Comparison of ENCODE assay signal across 8 mouse cellular contexts in the genomic region with DNA sequence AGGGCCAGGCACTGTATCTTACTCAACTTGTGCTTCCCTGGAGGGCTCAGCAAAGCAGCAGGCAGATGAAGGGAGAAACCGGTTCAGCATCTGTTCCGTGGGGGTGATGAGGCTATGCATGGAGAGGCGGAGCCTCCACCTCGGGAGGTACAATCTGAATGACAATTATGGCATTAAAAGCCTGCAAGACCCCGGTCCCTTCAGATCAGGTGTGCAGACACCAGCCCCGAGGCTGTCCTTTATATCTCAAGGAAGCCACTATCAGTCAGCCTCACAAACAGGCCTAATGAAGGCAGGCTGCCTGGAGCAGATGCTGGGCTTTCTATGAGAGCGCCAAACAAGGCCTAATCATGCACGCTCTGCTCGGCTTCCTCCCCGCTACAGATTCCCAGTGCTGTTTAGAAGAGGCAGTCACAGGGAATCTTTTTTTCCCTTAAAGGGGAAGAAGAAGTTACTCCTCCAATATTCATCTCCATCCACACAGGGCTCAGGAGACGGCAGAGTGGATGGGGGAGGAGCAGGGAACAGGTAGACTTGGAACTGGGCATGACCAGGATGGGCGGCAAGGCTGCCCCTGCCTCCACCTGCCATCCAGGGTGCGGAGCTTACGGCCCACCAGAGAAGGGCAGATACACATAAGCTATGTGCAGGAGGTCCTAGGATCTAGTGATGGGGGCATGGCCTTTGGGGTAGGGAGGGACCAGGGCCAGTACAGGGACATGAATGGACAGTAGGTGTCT.
DNase-seq lines count a peak whose midpoint lies in the region; ATAC-seq lines count a peak whose summit lies in the region.
"Had no signal": no experiment of that assay in that cellular context is flagged by ENCODE, and none has a peak within 500 bp of the region (broad histone marks: within the 10 kb centered on the region; RNA-seq: fewer than 3 reads in every experiment).

No protein-coding gene starts in this region.

- ATAC-seq in midbrain, embryonic 11.5 days (ENCODE audit: low FRiP score) = 0 out of 2 replicates have a peak, but pooled peaks have one; percentile 33
- peak; percentile 69 for ATAC-seq in forebrain, embryonic 15.5 days (replicated peaks)

- no peak overlapping the region for H3K9ac ChIP-seq in midbrain, embryonic 11.5 days (ENCODE audit: low read length)
- no peak overlapping the region; the same call in 1 of the 2 replicates for H3K9ac ChIP-seq in forebrain, embryonic 15.5 days (replicated peaks)

- DNase-seq in midbrain, embryonic 11.5 days (ENCODE audit: low spot score, missing footprints) = no peak
- DNase-seq in midbrain, embryonic 10.5 days (ENCODE audit: low spot score) = no peak
- peak; percentile 57 for DNase-seq in layer of hippocampus, adult 9-10 months (ENCODE audit: low spot score)
- DNase-seq in right cerebral cortex, postnatal 10 days (ENCODE audit: low spot score in 2 of 2) = peak; percentile 65 to 76
- no peak for DNase-seq in cerebellum, adult 11-12 months
- DNase-seq in spleen, postnatal 10 days (ENCODE audit: low spot score in 2 of 2) = no peak
- DNase-seq: heart, postnatal 14 days had no signal

- no peak overlapping the region for H3K4me2 ChIP-seq in midbrain, embryonic 11.5 days
- no peak overlapping the region for H3K4me2 ChIP-seq in forebrain, embryonic 15.5 days (replicated peaks)

- no peaks in the 10 kb centered on the region for H3K36me3 ChIP-seq in midbrain, embryonic 11.5 days (ENCODE audit: control insufficient read depth, insufficient read depth, low read length)
- H3K36me3 ChIP-seq in midbrain, embryonic 10.5 days = no peaks in the 10 kb centered on the region
- no peaks in the 10 kb centered on the region for H3K36me3 ChIP-seq in forebrain, embryonic 15.5 days

- no peaks in the 10 kb centered on the region for H3K9me3 ChIP-seq in midbrain, embryonic 11.5 days (ENCODE audit: control insufficient read depth, low read length)
- H3K9me3 ChIP-seq in midbrain, embryonic 10.5 days (replicated peaks) = no peaks in the 10 kb centered on the region
- H3K9me3 ChIP-seq in forebrain, embryonic 15.5 days = no peaks in the 10 kb centered on the region

- WGBS in midbrain, embryonic 11.5 days = 38% methylated on average over 14 of the region's 14 CpGs
- 38% methylated on average over 14 of the region's 14 CpGs for WGBS in midbrain, embryonic 10.5 days
- 35% methylated on average over 14 of the region's 14 CpGs for WGBS in forebrain, embryonic 15.5 days

- no peak overlapping the region for H3K27ac ChIP-seq in midbrain, embryonic 11.5 days (ENCODE audit: low read depth, low read length)
- no peak overlapping the region; the same call in 1 of the 2 replicates for H3K27ac ChIP-seq in midbrain, embryonic 10.5 days (replicated peaks)
- peak overlapping the region; percentile 79 for H3K27ac ChIP-seq in forebrain, embryonic 15.5 days (replicated peaks)

- no peaks in the 10 kb centered on the region for H3K27me3 ChIP-seq in midbrain, embryonic 11.5 days (ENCODE audit: control insufficient read depth, insufficient read depth, low read length)
- no peaks in the 10 kb centered on the region for H3K27me3 ChIP-seq in midbrain, embryonic 10.5 days (ENCODE audit: low read depth, poor library complexity, severe bottlenecking)
- H3K27me3 ChIP-seq in forebrain, embryonic 15.5 days = no peaks in the 10 kb centered on the region

- H3K4me3 ChIP-seq in midbrain, embryonic 11.5 days (ENCODE audit: low read depth, low read length) = no peak overlapping the region
- H3K4me3 ChIP-seq in midbrain, embryonic 10.5 days = no peak overlapping the region
- no peak overlapping the region for H3K4me3 ChIP-seq in forebrain, embryonic 15.5 days

- H3K4me1 ChIP-seq in midbrain, embryonic 11.5 days (ENCODE audit: control insufficient read depth, insufficient read depth, low read length) = peaks cover 5% of the 10 kb centered on the region; the same call in 1 of the 2 replicates
- peaks cover 25% of the 10 kb centered on the region for H3K4me1 ChIP-seq in midbrain, embryonic 10.5 days
- peaks cover 12% of the 10 kb centered on the region for H3K4me1 ChIP-seq in forebrain, embryonic 15.5 days

Comparison
In these comparisons a context has a peak if more than half of its experiments do, and no peak if none do; other contexts are left out.
1. DNase-seq: peak in layer of hippocampus, adult 9-10 months (single experiment) and right cerebral cortex, postnatal 10 days (2 of 2); none in midbrain, embryonic 11.5 days (single experiment), midbrain, embryonic 10.5 days (single experiment), cerebellum, adult 11-12 months (single experiment) and spleen, postnatal 10 days (0 of 2).